Mouse (Mus musculus): ENCODE results near the gene Map3k13.
"Not testable (repeated sequence)": the region's sequence is repeated elsewhere in the genome, so short reads cannot be mapped to it uniquely, and the experiment has no call there.

The Map3k13 gene

GRCm38 (mm10) chr16:21793875-21794696 is at the start of gene Map3k13:
Gene Map3k13 (plus strand): TSS chr16:21794346.
- peak; percentile 95 for DNase-seq (ENCODE audit: low spot score in 2 of 2)

- DNase-seq (ENCODE audit: low spot score in 2 of 2): no peak
These were observed 35.7 kb upstream of the Map3k13 start for GRCm38 (mm10) chr16:21758447-21758846.

- no peak for DNase-seq (ENCODE audit: low spot score in 2 of 2)
These were observed 25.9 kb upstream of the Map3k13 start for GRCm38 (mm10) chr16:21768255-21768654.

GRCm38 (mm10) chr16:21769667-21770066 is 24.5 kb upstream of the Map3k13 start:
- no peak for DNase-seq (ENCODE audit: low spot score in 2 of 2)

GRCm38 (mm10) chr16:21774725-21775124 is 19.4 kb upstream of the Map3k13 start:
- DNase-seq (ENCODE audit: low spot score in 2 of 2): no peak

GRCm38 (mm10) chr16:21778293-21778866 is 15.8 kb upstream of the Map3k13 start:
- DNase-seq (ENCODE audit: low spot score in 2 of 2): no peak

- DNase-seq (ENCODE audit: low spot score in 2 of 2): no peak
These were observed 15.0 kb upstream of the Map3k13 start for GRCm38 (mm10) chr16:21779149-21779548.

- DNase-seq (ENCODE audit: low spot score in 2 of 2): no peak
These were observed 12.9 kb upstream of the Map3k13 start for GRCm38 (mm10) chr16:21781277-21781676.

GRCm38 (mm10) chr16:21781895-21782294 is 12.3 kb upstream of the Map3k13 start:
- DNase-seq (ENCODE audit: low spot score in 2 of 2): no peak

GRCm38 (mm10) chr16:21782807-21783206 is 11.3 kb upstream of the Map3k13 start:
- no peak for DNase-seq (ENCODE audit: low spot score in 2 of 2)

GRCm38 (mm10) chr16:21785000-21785399 is 9.1 kb upstream of the Map3k13 start:
- DNase-seq (ENCODE audit: low spot score in 2 of 2): no peak

GRCm38 (mm10) chr16:21786317-21786716 is 7.8 kb upstream of the Map3k13 start:
- no peak for DNase-seq (ENCODE audit: low spot score in 2 of 2)

- peak in 1 of 2 experiments; percentile 21 for DNase-seq (ENCODE audit: low spot score in 2 of 2)
These were observed 6.4 kb upstream of the Map3k13 start, which contains the start of gene Ehhadh for GRCm38 (mm10) chr16:21787516-21788353. Gene Ehhadh (minus strand): TSS chr16:21787807.

- DNase-seq (ENCODE audit: low spot score in 2 of 2): no peak
These were observed 5.6 kb upstream of the Map3k13 start for GRCm38 (mm10) chr16:21788581-21788980.

GRCm38 (mm10) chr16:21789180-21789579 is 5.0 kb upstream of the Map3k13 start:
- no peak for DNase-seq (ENCODE audit: low spot score in 2 of 2)

GRCm38 (mm10) chr16:21790469-21790868 is 3.7 kb upstream of the Map3k13 start:
- DNase-seq (ENCODE audit: low spot score in 2 of 2): no peak

GRCm38 (mm10) chr16:21791779-21792178 is 2.4 kb upstream of the Map3k13 start:
- DNase-seq (ENCODE audit: low spot score in 2 of 2): no peak

- DNase-seq (ENCODE audit: low spot score in 2 of 2): not testable (repeated sequence)
These were observed 901 bp upstream of the Map3k13 start for GRCm38 (mm10) chr16:21793080-21793810.

GRCm38 (mm10) chr16:21794697-21795045 is 525 bp downstream of the Map3k13 start:
- DNase-seq (ENCODE audit: low spot score in 2 of 2): no peak

- DNase-seq (ENCODE audit: low spot score in 2 of 2): no peak
These were observed 925 bp downstream of the Map3k13 start for GRCm38 (mm10) chr16:21795071-21795470.

GRCm38 (mm10) chr16:21804258-21804657 is 10.1 kb downstream of the Map3k13 start:
- no peak for DNase-seq (ENCODE audit: low spot score in 2 of 2)

GRCm38 (mm10) chr16:21806892-21807291 is 12.7 kb downstream of the Map3k13 start:
- DNase-seq (ENCODE audit: low spot score in 2 of 2): no peak
